Mouse (Mus musculus): ENCODE measurements around the gene Tent5a. TPM values are rescaled to one million over a fixed set of nuclear protein-coding genes. Genes with fewer than 3 reads are reported as not detected.

Tent5a gene
- polyA plus RNA-seq (2014; fragmentation: Illumina TruSeq; extraction: RNeasy Lipid Tissue Mini Kit (QIAGEN cat#74804); ENCODE audit: low read depth, low replicate concordance) = 7.5 TPM

DNA sequence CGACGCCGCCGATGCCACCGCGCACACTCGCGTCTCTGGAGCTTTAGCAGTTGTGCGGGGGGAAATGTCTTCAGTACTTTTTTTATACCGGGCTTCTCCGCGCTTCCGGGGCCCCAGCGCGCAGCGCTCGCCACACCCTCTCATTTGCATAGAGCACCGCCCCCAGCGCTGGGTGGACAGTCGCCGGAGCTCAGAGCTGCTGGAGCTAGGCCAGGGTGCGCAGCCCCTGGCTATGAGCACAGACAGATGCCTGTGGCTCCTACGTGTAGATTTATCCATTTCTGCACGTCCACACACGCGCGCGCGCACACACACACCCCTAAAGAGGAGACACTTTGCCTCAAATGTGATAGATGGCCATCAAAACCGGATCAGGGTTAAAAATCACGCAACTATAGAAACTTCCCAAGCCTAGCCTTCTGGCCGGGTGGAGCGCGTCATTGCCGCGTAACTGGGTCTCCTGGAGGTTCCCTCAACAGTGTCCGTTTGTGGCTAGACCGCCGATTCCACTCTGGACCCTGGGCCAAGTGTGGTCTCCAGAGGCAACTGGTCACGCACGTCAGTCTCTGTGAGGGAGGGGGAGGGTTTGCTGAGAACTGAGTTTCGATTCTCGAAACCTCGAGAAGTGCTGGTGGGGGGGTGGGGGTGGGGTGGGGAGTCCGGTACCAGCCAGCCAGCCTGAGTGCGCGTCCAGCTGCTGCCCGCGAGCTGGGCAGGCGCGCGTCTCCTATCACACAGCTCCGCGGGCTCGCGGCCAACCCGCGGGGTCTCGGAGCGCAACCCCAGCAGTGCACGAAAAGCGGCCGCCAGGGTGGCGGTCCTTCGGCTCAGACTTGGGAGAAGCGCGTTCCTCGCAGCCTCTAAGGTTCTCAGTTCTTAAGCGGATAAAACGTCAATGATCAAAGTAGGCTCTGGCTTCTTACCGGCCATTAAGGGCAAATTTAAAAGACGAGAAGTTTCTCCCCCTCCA lies at the start of gene Tent5a:
Tent5a (minus strand) TSS at position 107 of the 970 bp plus-strand sequence.

DNA sequence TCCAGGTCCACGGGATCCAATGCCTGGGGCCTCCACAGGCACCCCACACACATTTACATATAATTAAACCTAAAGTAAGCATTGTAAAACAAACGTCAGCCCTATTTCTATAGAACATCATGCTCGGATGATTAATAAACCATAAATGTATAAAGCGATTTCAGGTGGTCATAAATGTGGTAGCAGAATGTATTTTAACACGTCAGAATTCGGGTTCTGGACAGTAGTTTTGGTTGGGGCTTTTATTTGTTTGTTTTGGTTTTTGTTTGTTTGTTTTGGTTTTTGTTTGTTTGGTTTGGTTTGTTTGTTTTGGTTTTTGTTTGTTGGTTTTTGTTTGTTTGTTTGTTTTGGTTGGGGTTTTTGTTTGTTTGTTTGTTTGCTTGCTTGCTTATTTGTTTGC lies 14.7 kb downstream of the Tent5a start, which contains the start of gene Gm11114:
Gm11114 (plus strand) TSS at position 301 of the 400 bp plus-strand sequence.

Other genes with a start within 250 kb of the Tent5a start
- not detected for gene Gm11114, start 14.6 kb downstream of the Tent5a start, polyA plus RNA-seq (2014; fragmentation: Illumina TruSeq; extraction: RNeasy Lipid Tissue Mini Kit (QIAGEN cat#74804); ENCODE audit: low read depth, low replicate concordance)

Data from kidney, adult 10 weeks (tissue).